Mouse (Mus musculus) gastrocnemius, postnatal 4 days (tissue): ENCODE measurements at regions not wholly inside any gene's neighbourhood (a gene's known extent, or its start where the extent isn't known, plus 50 kb on each side); places are given as distances from the start of the nearest gene placed in this dataset.

ENCODE experiments used
- DNase-seq, 2 experiments: peaks; one replicate each; pipeline ENCODE4 v3.0.0; 2021 to 2022; ENCODE audit warnings: low spot score in 2 of 2, mixed read lengths in 2 of 2

- DNase-seq: no peak
Observed at GRCm38 (mm10) chr6:147686927-147687326, 211.3 kb downstream of the Ccdc91 start.

- no peak for DNase-seq
Observed at GRCm38 (mm10) chr6:147698255-147698654, 222.6 kb downstream of the Ccdc91 start.

- DNase-seq: no peak
Observed at GRCm38 (mm10) chr6:147699449-147699848, 223.8 kb downstream of the Ccdc91 start.

GRCm38 (mm10) chr6:147700629-147701028 lies 225.0 kb downstream of the Ccdc91 start:
- no peak for DNase-seq

- no peak for DNase-seq
Observed at GRCm38 (mm10) chr6:147701956-147702355, 226.3 kb downstream of the Ccdc91 start.

GRCm38 (mm10) chr6:147704297-147704696 lies 228.7 kb downstream of the Ccdc91 start:
- no peak for DNase-seq

- no peak for DNase-seq
Observed at GRCm38 (mm10) chr6:147705936-147706335, 230.3 kb downstream of the Ccdc91 start.

GRCm38 (mm10) chr6:147706741-147707140 lies 231.1 kb downstream of the Ccdc91 start:
- no peak for DNase-seq

- peak in 1 of 2 experiments; percentile 18 for DNase-seq
Observed at GRCm38 (mm10) chr6:147718052-147718712, 242.6 kb downstream of the Ccdc91 start.

- no peak for DNase-seq
Observed at GRCm38 (mm10) chr6:147718713-147719490, 243.3 kb downstream of the Ccdc91 start.

GRCm38 (mm10) chr6:147719539-147719938 lies 243.9 kb downstream of the Ccdc91 start:
- DNase-seq: no peak

GRCm38 (mm10) chr6:147723336-147723735 lies 247.7 kb downstream of the Ccdc91 start:
- DNase-seq: no peak

- DNase-seq: no peak
Observed at GRCm38 (mm10) chr6:147726987-147727386, 251.4 kb downstream of the Ccdc91 start.

- no peak for DNase-seq
Observed at GRCm38 (mm10) chr6:147727644-147728533, 252.3 kb downstream of the Ccdc91 start.

- no peak for DNase-seq
Observed at GRCm38 (mm10) chr6:147729721-147730120, 254.1 kb downstream of the Ccdc91 start.

GRCm38 (mm10) chr6:147738621-147739325 lies 263.1 kb downstream of the Ccdc91 start:
- no peak for DNase-seq

- no peak for DNase-seq
Observed at GRCm38 (mm10) chr6:147741446-147741845, 265.8 kb downstream of the Ccdc91 start.

GRCm38 (mm10) chr6:147744081-147744480 lies 268.5 kb downstream of the Ccdc91 start:
- DNase-seq: no peak

GRCm38 (mm10) chr6:147745690-147746089 lies 270.1 kb downstream of the Ccdc91 start:
- no peak for DNase-seq

- no peak for DNase-seq
Observed at GRCm38 (mm10) chr6:147747945-147748344, 272.3 kb downstream of the Ccdc91 start.

- no peak for DNase-seq
Observed at GRCm38 (mm10) chr6:147752301-147752700, 276.7 kb downstream of the Ccdc91 start.
